Mouse (Mus musculus): ENCODE data around the gene Pigq.
A peak's percentile ranks its signal among the peaks of the same experiment; 100 is the strongest.

Pigq gene

GRCm38 (mm10) chr17:25925348-25925747 lies 19.4 kb downstream of the Pigq start:
- no peak for DNase-seq (ENCODE audit: low spot score)

GRCm38 (mm10) chr17:25922120-25922519 lies 22.6 kb downstream of the Pigq start:
- DNase-seq (ENCODE audit: low spot score): no peak

- DNase-seq (ENCODE audit: low spot score): peak; percentile 100
Observed at GRCm38 (mm10) chr17:25919786-25920642, 24.7 kb downstream of the Pigq start.

GRCm38 (mm10) chr17:25919144-25919785 lies 25.5 kb downstream of the Pigq start, which contains the start of gene Rab40c:
TSS of gene Rab40c (minus strand) at chr17:25919727.
- DNase-seq (ENCODE audit: low spot score): peak; percentile 77

GRCm38 (mm10) chr17:25918037-25918750 lies 26.5 kb downstream of the Pigq start:
- no peak for DNase-seq (ENCODE audit: low spot score)

- DNase-seq (ENCODE audit: low spot score): peak; percentile 50
Observed at GRCm38 (mm10) chr17:25916931-25917647, 27.6 kb downstream of the Pigq start.

- DNase-seq (ENCODE audit: low spot score): no peak
Observed at GRCm38 (mm10) chr17:25914295-25914694, 30.4 kb downstream of the Pigq start.

GRCm38 (mm10) chr17:25913877-25914275 lies 30.9 kb downstream of the Pigq start:
- no peak for DNase-seq (ENCODE audit: low spot score)

GRCm38 (mm10) chr17:25913186-25913876 lies 31.4 kb downstream of the Pigq start:
- DNase-seq (ENCODE audit: low spot score): no peak

GRCm38 (mm10) chr17:25911816-25912215 lies 32.9 kb downstream of the Pigq start:
- DNase-seq (ENCODE audit: low spot score): no peak

- DNase-seq (ENCODE audit: low spot score): no peak
Observed at GRCm38 (mm10) chr17:25907640-25908039, 37.1 kb downstream of the Pigq start.

- no peak for DNase-seq (ENCODE audit: low spot score)
Observed at GRCm38 (mm10) chr17:25903061-25903460, 41.7 kb downstream of the Pigq start.

GRCm38 (mm10) chr17:25900193-25900592 lies 44.5 kb downstream of the Pigq start:
- no peak for DNase-seq (ENCODE audit: low spot score)

- no peak for DNase-seq (ENCODE audit: low spot score)
Observed at GRCm38 (mm10) chr17:25895891-25896290, 48.8 kb downstream of the Pigq start.

GRCm38 (mm10) chr17:25895415-25895814 lies 49.3 kb downstream of the Pigq start:
- no peak for DNase-seq (ENCODE audit: low spot score)

- DNase-seq (ENCODE audit: low spot score): no peak
Observed at GRCm38 (mm10) chr17:25893975-25894617, 50.6 kb downstream of the Pigq start.

- no peak for DNase-seq (ENCODE audit: low spot score)
Observed at GRCm38 (mm10) chr17:25888837-25889236, 55.9 kb downstream of the Pigq start.

GRCm38 (mm10) chr17:25887467-25887866 lies 57.3 kb downstream of the Pigq start:
- DNase-seq (ENCODE audit: low spot score): no peak

- DNase-seq (ENCODE audit: low spot score): no peak
Observed at GRCm38 (mm10) chr17:25886806-25887205, 57.9 kb downstream of the Pigq start.

- DNase-seq (ENCODE audit: low spot score): no peak
Observed at GRCm38 (mm10) chr17:25885636-25886035, 59.1 kb downstream of the Pigq start.

- DNase-seq (ENCODE audit: low spot score): no peak
Observed at GRCm38 (mm10) chr17:25883824-25884223, 60.9 kb downstream of the Pigq start.
